Mouse (Mus musculus) heart, embryonic 11.5 days (tissue): Measurements from ENCODE around the gene Tcf23. TPM values are rescaled to one million over a fixed set of nuclear protein-coding genes. Genes with fewer than 3 reads are reported as not detected.

Experiments used
- ATAC-seq: fragments of 200-750 bp; cut with Nextera tagmentation; replicated peaks from 2 replicates; pipeline ENCODE4 v1.8.0; 2017; ENCODE audit warnings: moderate library complexity; ENCODE audit not compliant: insufficient number of reproducible peaks, low FRiP score, low TSS enrichment
- H3K27ac ChIP-seq: fragments of 300-500 bp; sonication (generic); 2 replicates; pipeline ENCODE4 v1.5.1; 2014; ENCODE audit warnings: mild to moderate bottlenecking, low read depth, low read length
- H3K27me3 ChIP-seq: fragments of 300-500 bp; sonication (generic); 2 replicates; pipeline ENCODE4 v1.6.1; 2014; ENCODE audit warnings: mild to moderate bottlenecking, low read length, mixed read lengths; ENCODE audit not compliant: control insufficient read depth, insufficient read depth
- H3K36me3 ChIP-seq: fragments of 300-500 bp; sonication (generic); 2 replicates; pipeline ENCODE4 v1.6.1; 2014; ENCODE audit warnings: mild to moderate bottlenecking, low read length, moderate library complexity, mixed read lengths; ENCODE audit not compliant: control insufficient read depth, insufficient read depth
- H3K4me1 ChIP-seq: fragments of 300-500 bp; sonication (generic); 2 replicates; pipeline ENCODE4 v1.6.1; 2014; ENCODE audit warnings: low read length; ENCODE audit not compliant: control insufficient read depth, insufficient read depth
- H3K4me2 ChIP-seq: fragments of 300-500 bp; sonication (generic); 2 replicates; pipeline ENCODE4 v1.6.1; 2014; ENCODE audit warnings: mild to moderate bottlenecking, moderate library complexity
- H3K4me3 ChIP-seq: fragments of 300-500 bp; sonication (generic); 2 replicates; pipeline ENCODE4 v1.5.1; 2014; ENCODE audit warnings: low read depth, low read length
- H3K9ac ChIP-seq: fragments of 300-500 bp; sonication (generic); 2 replicates; pipeline ENCODE4 v1.6.1; 2014; ENCODE audit warnings: mild to moderate bottlenecking, low read depth, low read length, moderate library complexity
- H3K9me3 ChIP-seq: fragments of 300-500 bp; sonication (generic); replicated peaks from 2 replicates; pipeline ENCODE4 v1.6.1; 2016; ENCODE audit warnings: low read length; ENCODE audit not compliant: control insufficient read depth
- WGBS: fragments of 180-500 bp; shearing (Covaris S2); extraction: QIAGEN DNeasy Blood & Tissue Kit; methylation state at CpG from one replicate; pipeline ENCODE4 v1.1.7; 2014; ENCODE audit not compliant: insufficient replicate concordance; 5-methylcytosine and 5-hydroxymethylcytosine counted together
- polyA plus RNA-seq: library from polyadenylated mRNA; unstranded; fragments of >200 nt; fragmentation: Nextera tagmentation; extraction: Ambion mirVana; gene quantifications from 2 replicates; pipeline ENCODE4 v1.2.1, GENCODE M21; 2014

Gene Tcf23
- polyA plus RNA-seq, 1 experiment from 2014 or later, result 0.04 TPM

DNA sequence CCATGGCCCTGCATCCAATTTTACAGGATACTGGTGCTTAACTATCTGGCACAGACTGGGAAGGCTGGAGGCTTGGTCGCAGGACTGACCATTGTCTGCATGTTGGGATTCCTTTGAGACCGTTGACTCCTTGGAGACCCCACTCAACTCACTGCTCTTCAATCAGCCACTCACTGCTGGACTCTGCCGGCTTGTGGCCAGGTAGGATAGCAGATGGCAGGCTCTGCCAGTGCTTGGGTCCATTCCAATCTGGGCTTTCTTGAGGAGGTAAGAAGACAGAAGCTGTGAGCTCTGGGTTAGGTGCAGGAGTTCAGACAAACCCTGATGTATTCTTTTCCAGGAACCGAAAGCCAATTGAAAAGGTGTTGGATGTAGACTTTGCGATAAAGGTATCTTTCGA is 14.4 kb upstream of the Tcf23 start:
- Histone ChIP-seq H3K4me1 (peaks cover 22% of the 10 kb centered on the region), H3K27ac (no peak overlapping the region), H3K4me2 (no peak overlapping the region), H3K9me3 (no peaks in the 10 kb centered on the region), H3K4me3 (no peak overlapping the region), H3K36me3 (peaks cover 36% of the 10 kb centered on the region), H3K9ac (no peak overlapping the region), H3K27me3 (no peaks in the 10 kb centered on the region)
- WGBS, result 92% methylated on average over 6 of the region's 6 CpGs
- ATAC-seq, result no peak

DNA sequence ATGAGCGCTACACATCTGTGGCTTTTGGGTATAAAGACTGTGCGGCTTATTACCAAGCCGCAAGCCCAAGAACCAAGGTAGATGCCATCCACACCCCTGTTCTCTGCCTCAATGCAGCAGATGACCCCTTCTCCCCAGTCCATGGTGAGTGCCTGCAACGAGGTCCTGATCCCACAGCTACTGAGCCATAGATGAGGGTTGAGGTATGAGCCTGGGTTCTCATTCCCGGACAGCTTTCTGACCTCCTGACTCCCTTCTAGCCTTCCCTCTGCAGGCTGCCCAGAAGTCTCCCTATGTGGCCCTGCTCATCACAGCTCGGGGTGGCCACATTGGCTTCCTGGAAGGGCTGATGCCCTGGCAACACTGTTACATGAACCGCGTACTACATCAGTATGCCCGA is 13.9 kb upstream of the Tcf23 start:
- no peak overlapping the region for H3K9ac ChIP-seq
- ATAC-seq, result no peak
- no peak overlapping the region for H3K4me2 ChIP-seq
- peaks cover 22% of the 10 kb centered on the region for H3K4me1 ChIP-seq
- H3K27ac ChIP-seq, result no peak overlapping the region
- no peaks in the 10 kb centered on the region for H3K9me3 ChIP-seq
- H3K4me3 ChIP-seq, result no peak overlapping the region
- WGBS, result 91% methylated on average over 9 of the region's 9 CpGs
- H3K36me3 ChIP-seq, result peaks cover 36% of the 10 kb centered on the region
- H3K27me3 ChIP-seq, result no peaks in the 10 kb centered on the region

DNA sequence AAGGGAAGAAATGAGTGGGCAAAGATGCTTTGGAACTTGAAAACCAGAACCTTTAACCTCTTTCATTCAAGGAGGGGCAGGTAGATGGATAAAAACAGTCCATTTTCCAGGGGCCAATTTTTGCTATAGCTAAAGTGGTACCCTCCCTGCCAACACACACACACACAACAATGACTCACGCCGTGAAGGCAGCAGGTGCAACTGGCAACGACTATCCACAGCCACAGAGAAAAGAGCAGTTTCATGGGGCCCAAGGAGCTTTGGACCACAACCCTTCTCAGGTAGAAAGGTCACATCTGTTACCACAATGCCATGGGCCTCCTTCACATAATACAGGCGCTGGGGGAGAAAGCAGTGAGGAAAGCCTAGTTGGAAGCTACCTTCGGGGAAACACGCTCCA is 12.7 kb upstream of the Tcf23 start:
- Histone ChIP-seq H3K36me3 (peaks cover 36% of the 10 kb centered on the region), H3K4me2 (no peak overlapping the region), H3K4me1 (peaks cover 14% of the 10 kb centered on the region), H3K9me3 (no peaks in the 10 kb centered on the region), H3K27me3 (no peaks in the 10 kb centered on the region), H3K27ac (no peak overlapping the region), H3K9ac (no peak overlapping the region), H3K4me3 (no peak overlapping the region)
- WGBS, result 92% methylated on average over 6 of the region's 6 CpGs
- ATAC-seq, result no peak

DNA sequence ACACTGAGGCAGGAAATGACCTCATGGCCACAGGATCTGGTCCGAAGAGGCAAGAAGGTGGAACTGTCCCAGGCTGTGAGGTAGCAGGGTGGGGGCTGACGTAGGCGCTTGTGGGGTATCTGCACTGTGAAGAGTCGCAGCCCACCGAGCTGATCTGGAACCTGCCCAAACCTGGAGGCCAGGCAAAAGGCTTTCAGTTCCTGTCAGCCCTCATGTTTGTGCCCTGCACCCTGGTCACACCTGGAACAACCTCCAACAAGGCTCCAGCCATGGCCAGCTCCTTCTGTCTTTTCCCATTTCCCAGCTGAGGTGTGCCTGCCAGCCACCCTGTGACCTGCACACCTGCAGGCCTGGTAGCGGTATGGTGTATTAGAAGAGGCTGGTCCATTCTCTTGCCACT is 10.6 kb upstream of the Tcf23 start:
- Histone ChIP-seq H3K27me3 (no peaks in the 10 kb centered on the region), H3K4me2 (no peak overlapping the region), H3K27ac (no peak overlapping the region), H3K9me3 (no peaks in the 10 kb centered on the region), H3K4me1 (peaks cover 12% of the 10 kb centered on the region), H3K9ac (no peak overlapping the region), H3K36me3 (peaks cover 33% of the 10 kb centered on the region), H3K4me3 (no peak overlapping the region)
- no peak for ATAC-seq
- 93% methylated on average over 6 of the region's 6 CpGs for WGBS

DNA sequence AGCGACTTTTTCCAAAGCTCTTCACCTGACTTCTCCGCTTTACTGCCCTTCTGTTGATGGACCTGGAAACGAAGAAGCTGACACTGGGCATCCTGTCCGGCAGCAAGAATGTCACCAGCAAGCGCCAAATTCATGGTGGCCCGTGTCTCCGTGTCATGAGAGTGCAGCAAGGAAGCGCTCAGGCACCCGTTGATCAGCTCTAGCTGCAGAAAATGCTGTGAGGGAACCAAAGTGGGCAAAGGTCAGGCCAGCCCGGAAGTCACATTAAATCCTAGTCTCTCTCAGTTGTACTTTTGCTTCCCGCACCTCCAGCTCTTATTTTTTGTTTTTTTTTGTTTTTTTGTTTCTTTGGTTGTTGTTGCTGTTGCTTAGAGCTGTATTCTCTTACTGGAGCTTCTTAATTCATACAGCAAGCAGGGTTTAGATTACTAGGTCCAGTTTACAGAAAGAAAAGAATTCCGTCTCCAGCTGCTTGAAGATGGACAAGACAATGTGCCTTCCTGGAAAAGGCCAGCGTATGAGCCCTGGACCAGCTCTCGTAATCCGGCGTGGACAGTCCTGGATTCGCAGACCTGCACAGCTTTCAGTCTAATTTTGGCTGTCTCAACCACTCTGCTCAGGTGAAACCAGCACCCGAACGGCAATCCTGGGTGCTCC is 9.1 kb upstream of the Tcf23 start:
- H3K27ac ChIP-seq, result peak overlapping the region; percentile 86
- H3K9ac ChIP-seq, result peak overlapping the region; percentile 88
- H3K27me3 ChIP-seq, result no peaks in the 10 kb centered on the region
- H3K4me3 ChIP-seq, result peak overlapping the region; percentile 91
- ATAC-seq, result no peak
- WGBS, result 34% methylated on average over 19 of the region's 19 CpGs
- H3K9me3 ChIP-seq, result no peaks in the 10 kb centered on the region
- H3K4me2 ChIP-seq, result peak overlapping the region; percentile 69
- H3K4me1 ChIP-seq, result peaks cover 12% of the 10 kb centered on the region
- H3K36me3 ChIP-seq, result peaks cover 27% of the 10 kb centered on the region

DNA sequence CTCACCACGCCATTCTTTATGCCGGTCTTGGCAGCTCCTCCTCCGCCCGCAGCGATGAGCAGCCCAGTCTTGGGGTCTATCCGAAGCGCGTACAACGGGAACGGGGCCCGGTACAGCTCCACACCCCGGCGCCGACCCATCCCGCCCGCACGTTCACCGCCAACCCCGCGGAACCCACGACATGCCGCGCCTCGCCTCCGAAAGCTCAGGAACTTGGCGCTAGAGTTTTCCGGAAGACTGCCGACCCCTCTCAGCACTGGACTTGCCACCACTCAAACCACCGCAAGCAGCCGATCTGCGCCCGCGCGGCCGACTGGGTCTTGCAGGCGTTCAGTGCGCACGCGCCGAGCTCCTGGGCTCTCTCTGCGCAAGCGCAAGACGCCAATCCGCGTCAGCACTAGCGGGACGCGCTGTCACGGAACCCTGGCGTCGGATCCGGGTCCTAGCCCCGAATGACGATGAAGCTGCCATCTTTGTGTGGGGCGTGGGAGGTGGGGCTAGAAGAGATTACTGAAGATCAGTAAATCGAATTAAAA is 8.4 kb upstream of the Tcf23 start, which contains the start of gene Preb:
Gene Preb (minus strand): TSS at position 396 of the 536 bp plus-strand sequence.
- peak within 1 kb of the TSS; percentile 91 for H3K4me3 ChIP-seq
- H3K27ac ChIP-seq, result peak within 1 kb of the TSS; percentile 86
- H3K4me2 ChIP-seq, result peak within 1 kb of the TSS; percentile 69
- WGBS, result under 1% methylated on average over 56 of the region's 56 CpGs
- no peaks in the 10 kb centered on the region for H3K27me3 ChIP-seq
- H3K9ac ChIP-seq, result peak within 1 kb of the TSS; percentile 88
- H3K36me3 ChIP-seq, result peaks cover 20% of the 10 kb centered on the region
- peaks cover 12% of the 10 kb centered on the region for H3K4me1 ChIP-seq
- peak; percentile 92 for ATAC-seq
- H3K9me3 ChIP-seq, result no peaks in the 10 kb centered on the region

DNA sequence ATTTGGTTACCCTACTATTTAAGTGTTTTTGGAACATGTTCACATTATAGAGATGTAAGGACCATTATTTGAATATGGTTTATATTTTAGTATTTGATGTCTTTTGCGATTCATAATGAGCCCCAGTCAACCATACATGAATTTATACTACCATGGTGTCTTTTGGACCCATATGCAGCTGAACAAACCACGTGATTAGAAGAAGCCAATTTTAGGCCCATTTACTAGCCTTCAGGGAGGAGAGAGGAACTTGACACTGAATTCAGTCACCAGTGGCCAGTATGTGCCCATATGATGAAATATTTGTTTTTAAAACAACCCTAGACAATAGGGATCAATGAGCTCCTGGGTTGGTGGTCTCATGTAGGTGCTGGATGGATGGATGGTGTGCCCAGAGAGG is 7.6 kb upstream of the Tcf23 start:
- Histone ChIP-seq H3K36me3 (peaks cover 13% of the 10 kb centered on the region), H3K27ac (no peak overlapping the region), H3K4me1 (peaks cover 12% of the 10 kb centered on the region), H3K9ac (peak overlapping the region; percentile 88; the same call in 1 of the 2 replicates), H3K27me3 (no peaks in the 10 kb centered on the region), H3K9me3 (no peaks in the 10 kb centered on the region), H3K4me3 (no peak overlapping the region), H3K4me2 (peak overlapping the region; percentile 69)
- no peak for ATAC-seq
- 88% methylated on average over 2 of the region's 2 CpGs for WGBS

DNA sequence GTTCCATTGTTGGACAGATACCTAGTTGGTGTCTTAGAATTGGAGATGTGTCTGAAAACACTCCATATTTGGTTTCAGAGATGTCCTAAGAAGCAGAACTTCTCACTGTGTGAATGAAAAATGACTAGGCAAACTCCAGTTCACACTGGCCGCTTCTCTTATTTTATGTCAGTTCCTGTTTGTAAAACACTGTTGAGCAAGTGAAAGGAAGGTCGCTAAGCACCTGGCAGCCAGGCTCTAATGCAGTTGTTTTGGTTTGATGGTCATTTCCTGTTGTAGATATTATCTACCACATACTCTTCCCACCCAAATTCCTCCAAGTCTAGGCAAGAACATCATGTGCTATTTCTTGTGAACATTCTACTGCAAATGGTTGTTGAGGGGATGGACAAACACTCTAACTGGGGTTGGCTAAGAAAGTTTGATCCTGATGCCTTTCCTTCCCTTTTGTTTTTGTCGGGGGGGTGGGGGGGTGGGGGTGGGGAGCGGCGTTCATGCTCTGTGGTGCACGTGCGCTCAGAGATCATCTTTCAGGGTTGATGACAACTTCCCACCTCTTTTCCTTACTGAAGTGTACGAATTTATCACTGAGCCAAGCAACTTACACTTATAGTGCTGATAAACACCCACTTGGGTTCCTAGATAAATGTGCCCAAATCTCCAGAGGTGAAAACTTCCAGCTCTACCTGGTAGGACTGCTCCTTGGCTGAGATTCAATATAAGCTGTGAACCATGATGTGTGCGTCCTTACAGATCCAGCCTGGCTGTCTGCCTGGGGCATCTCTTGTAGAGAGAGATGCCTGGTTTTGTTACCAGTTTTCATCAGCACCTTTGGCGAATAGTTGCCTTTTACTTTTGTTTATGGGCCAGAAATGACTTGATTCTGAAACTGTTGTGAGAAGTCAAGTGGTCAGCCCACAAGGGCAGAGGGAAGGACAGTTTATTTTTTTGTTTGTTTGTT is 6.6 kb upstream of the Tcf23 start:
- no peak overlapping the region for H3K27ac ChIP-seq
- ATAC-seq, result no peak

More for the DNA sequence above, 6.6 kb upstream of the Tcf23 start:
- peaks cover 10% of the 10 kb centered on the region for H3K36me3 ChIP-seq
- no peaks in the 10 kb centered on the region for H3K9me3 ChIP-seq
- H3K4me3 ChIP-seq, result no peak overlapping the region
- peaks cover 12% of the 10 kb centered on the region for H3K4me1 ChIP-seq
- no peak overlapping the region for H3K9ac ChIP-seq
- H3K4me2 ChIP-seq, result no peak overlapping the region
- WGBS, result 57% methylated on average over 10 of the region's 10 CpGs
- no peaks in the 10 kb centered on the region for H3K27me3 ChIP-seq
